Mouse (Mus musculus): ENCODE results near the gene Ccr7.

DNA sequence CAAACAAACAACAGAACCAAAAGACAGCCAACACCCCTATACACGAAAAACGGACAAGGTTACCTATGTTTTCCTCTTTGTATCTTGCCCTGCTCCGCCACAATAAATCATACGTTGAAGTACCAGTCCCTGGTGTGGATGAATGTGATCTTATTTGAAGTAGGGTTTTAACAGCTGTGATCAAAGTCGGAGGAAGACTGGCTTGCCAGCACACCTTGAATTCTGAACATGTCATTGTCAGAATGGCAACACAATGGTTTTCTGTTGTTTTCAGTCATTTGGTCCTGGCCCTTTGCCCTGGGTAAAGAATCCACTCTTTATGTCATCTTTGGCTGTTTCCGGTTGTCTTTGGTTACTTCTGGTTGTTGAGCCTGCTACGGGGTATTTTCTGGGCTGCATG is 35.9 kb downstream of the Ccr7 start:
- TF ChIP-seq CTCF (IDR thresholded peaks at IDR 0.05; ENCODE audit: insufficient read depth, low read length) = no peak
- no peak for TF ChIP-seq POLR2A (IDR thresholded peaks at IDR 0.05; ENCODE audit: borderline replicate concordance, extremely low read depth, low read depth, low read length)

All from lung, adult 2 months (tissue).